Mouse (Mus musculus): Measurements from ENCODE around the gene Lrig1.

- TF ChIP-seq CTCF (conservative IDR thresholded peaks at IDR 0.05; ENCODE audit: low read length) (no peak), POU5F1 (IDR thresholded peaks at IDR 0.05; ENCODE audit: borderline replicate concordance, low read length) (no peak)
Observed at GRCm38 (mm10) chr6:94643989-94644388, 56.0 kb downstream of the Lrig1 start.
